Mouse (Mus musculus): Measurements from ENCODE around the gene Bahcc1.

GRCm38 (mm10) chr11:120304350-120304694 is 71.6 kb downstream of the Bahcc1 start:
- TF ChIP-seq POLR2A (IDR thresholded peaks at IDR 0.05; ENCODE audit: extremely low read depth, insufficient read depth, low read length) (no peak), CTCF (IDR thresholded peaks at IDR 0.05; ENCODE audit: low read depth, low read length) (no peak)

All from liver, adult 2 months (tissue).